Comparison of ENCODE assay signal across 22 mouse cellular contexts in the genomic region with DNA sequence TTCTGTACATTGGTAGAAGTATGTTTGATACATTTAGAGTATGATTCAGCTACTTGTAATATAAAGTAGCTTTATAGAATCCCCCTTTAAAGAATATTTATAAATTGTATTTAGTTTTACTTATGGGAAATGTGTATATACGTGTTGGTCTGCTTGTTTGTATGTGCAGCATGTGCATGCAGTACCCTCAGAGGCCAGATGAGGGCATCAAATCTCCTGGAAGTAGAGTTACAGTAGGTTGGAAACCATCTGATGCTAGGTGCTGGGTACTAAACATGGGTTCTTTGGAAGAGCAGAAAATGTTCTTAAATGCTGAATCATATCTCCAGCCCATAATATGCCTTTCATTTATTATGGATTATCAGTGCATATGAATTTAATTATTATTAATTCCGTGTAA. TPM values are rescaled to one million over a fixed set of nuclear protein-coding genes. Genes with fewer than 3 reads are reported as not detected.
DNase-seq lines count a peak whose midpoint lies in the region; ATAC-seq and TF ChIP-seq lines count a peak whose summit lies in the region.
"Had no signal": no experiment of that assay in that cellular context is flagged by ENCODE, and none has a peak within 500 bp of the region (broad histone marks: within the 10 kb centered on the region; RNA-seq: fewer than 3 reads in every experiment).

No protein-coding gene starts in this region.

- H3K4me1 ChIP-seq in ES-E14 (ENCODE audit: control insufficient read depth in 2 of 2, insufficient read depth in 2 of 2, low read length in 2 of 2, poor library complexity in 1 of 2) = no peaks in the 10 kb centered on the region
- H3K4me1 ChIP-seq: embryonic facial prominence, embryonic 10.5 days; forebrain, embryonic 12.5 days; heart, embryonic 13.5 days; hindbrain, embryonic 15.5 days; limb, embryonic 15.5 days had no signal

- no peak overlapping the region for H3K9ac ChIP-seq in ES-E14 (ENCODE audit: insufficient read depth, low read depth, low read length, poor library complexity, severe bottlenecking)
- H3K9ac ChIP-seq: forebrain, embryonic 12.5 days; heart, embryonic 13.5 days; hindbrain, embryonic 15.5 days; limb, embryonic 15.5 days had no signal

- in situ Hi-C loops in ES-E14 (cut with MboI; ENCODE audit: low sequenced_read_pairs in 2 of 2, unreplicated experiment in 2 of 2) = no loop called here

- ATAC-seq in inflammation-experienced regulatory T-cells, adult 6 months = no peak
- ATAC-seq: Patski had no signal

- H3K36me3 ChIP-seq in ES-E14 (ENCODE audit: control insufficient read depth, insufficient read depth, low read length, poor library complexity, severe bottlenecking) = no peaks in the 10 kb centered on the region
- H3K36me3 ChIP-seq: embryonic facial prominence, embryonic 10.5 days; forebrain, embryonic 12.5 days; heart, embryonic 13.5 days; hindbrain, embryonic 15.5 days; limb, embryonic 15.5 days had no signal

- H3K4me3 ChIP-seq in ES-E14 (ENCODE audit: insufficient read depth in 1 of 2, low read depth in 1 of 2, low read length in 2 of 2, poor library complexity in 1 of 2, severe bottlenecking in 1 of 2) = no peak overlapping the region
- H3K4me3 ChIP-seq: embryonic facial prominence, embryonic 10.5 days; forebrain, embryonic 12.5 days; heart, embryonic 13.5 days; hindbrain, embryonic 15.5 days; limb, embryonic 15.5 days; myocyte had no signal

- no peaks in the 10 kb centered on the region for H3K9me3 ChIP-seq in ES-E14 (ENCODE audit: control insufficient read depth, insufficient read depth, low read depth, low read length)
- H3K9me3 ChIP-seq: embryonic facial prominence, embryonic 10.5 days; forebrain, embryonic 12.5 days; heart, embryonic 13.5 days; hindbrain, embryonic 15.5 days; limb, embryonic 15.5 days had no signal

- peak; percentile 2 for DNase-seq in kidney, postnatal 4 days
- no peak for DNase-seq in kidney, postnatal 14 days
- DNase-seq in thymus, postnatal 4 days = peak; percentile 6
- no peak for DNase-seq in thymus, postnatal 0 days (ENCODE audit: low spot score)
- peak; percentile 20 for DNase-seq in ES-E14 (ENCODE audit: low read depth, low spot score)
- no peak for DNase-seq in retina, postnatal 1 day
- DNase-seq: adrenal gland, postnatal 25 days; cerebellum, adult 18-20 months; heart, postnatal 36 days; lung, postnatal 10 days; midbrain, embryonic 14.5 days; right cerebral cortex, postnatal 25 days had no signal

- no peak overlapping the region for H3K27ac ChIP-seq in ES-E14 (ENCODE audit: insufficient read depth, low read depth, low read length, poor library complexity, severe bottlenecking)
- H3K27ac ChIP-seq: embryonic facial prominence, embryonic 10.5 days; forebrain, embryonic 12.5 days; heart, embryonic 13.5 days; hindbrain, embryonic 15.5 days; limb, embryonic 15.5 days had no signal

TF ChIP-seq in ES-E14, 5 proteins besides CTCF, POLR2A, EP300 and RAD21:
- 0 out of 2 replicates have a peak, but pooled peaks have one; percentile 19 for TF ChIP-seq ZC3H11A (IDR thresholded peaks at IDR 0.05; ENCODE audit: borderline replicate concordance, low read depth, low read length)
- no peak for TF ChIP-seq CHD2 (IDR thresholded peaks at IDR 0.05; ENCODE audit: low read depth, low read length)
TF ChIP-seq in ES-E14: peak in this region for 1.

RNA-seq across cellular contexts. Expression of gene Grin3a, which starts 46.2 kb away (rescaled TPM):
- 0.04 and 0.10 TPM in 2 replicates for polyA plus RNA-seq in thymus, postnatal 0 days (2015; fragmentation: Nextera tagmentation; extraction: Ambion mirVana)
- total RNA-seq in ES-E14 (2012; rRNA removed) = 0.11 and 0.18 TPM in 2 replicates
- polyA plus RNA-seq in inflammation-experienced regulatory T-cells, adult 6 months (2017; shearing (Covaris generic)) = not detected
- total RNA-seq: gastrocnemius, adult 8-10 months; granulocyte monocyte progenitor cell, adult 5-6 weeks had no signal

Comparison
In these comparisons a context has a peak if more than half of its experiments do, and no peak if none do; other contexts are left out.
1. DNase-seq: peak in kidney, postnatal 4 days (2 of 2), thymus, postnatal 4 days (single experiment) and ES-E14 (single experiment); none in kidney, postnatal 14 days (single experiment), thymus, postnatal 0 days (single experiment) and retina, postnatal 1 day (single experiment).